In genomic region chr10:98781888-98782351, GRCm38 (mm10) we compare ENCODE assay signal across 10 mouse cellular contexts.
DNase-seq lines count a peak whose midpoint lies in the region; ATAC-seq and TF ChIP-seq lines count a peak whose summit lies in the region.
"Had no signal": no experiment of that assay in that cellular context is flagged by ENCODE, and none has a peak within 500 bp of the region (broad histone marks: within the 10 kb centered on the region; RNA-seq: fewer than 3 reads in every experiment).

No protein-coding gene starts in this region.

- H3K4me3 ChIP-seq in thymus, adult 2 months (ENCODE audit: control insufficient read depth, insufficient read depth, low read length), result no peak overlapping the region
- no peak overlapping the region for H3K4me3 ChIP-seq in limb, embryonic 13.5 days
- H3K4me3 ChIP-seq: erythroblast, embryonic 14.5 days; hindbrain, embryonic 13.5 days had no signal

- peaks cover 2% of the 10 kb centered on the region for H3K4me1 ChIP-seq in thymus, adult 2 months (replicated peaks; ENCODE audit: control insufficient read depth, insufficient read depth, low read length)
- H3K4me1 ChIP-seq in limb, embryonic 13.5 days, result no peaks in the 10 kb centered on the region
- H3K4me1 ChIP-seq: hindbrain, embryonic 13.5 days had no signal

- 3% methylated on average over 3 of the region's 3 CpGs for WGBS in thymus, adult 2 months
- WGBS in limb, embryonic 13.5 days, result 24% methylated on average over 3 of the region's 3 CpGs

- no peak for TF ChIP-seq POLR2A in thymus, adult 2 months (IDR thresholded peaks at IDR 0.05; ENCODE audit: control insufficient read depth, extremely low read depth, insufficient read depth, low read length, poor library complexity)

- H3K27ac ChIP-seq in thymus, adult 2 months (ENCODE audit: control insufficient read depth, insufficient read depth, low read length), result no peak overlapping the region
- H3K27ac ChIP-seq in limb, embryonic 13.5 days, result no peak overlapping the region
- H3K27ac ChIP-seq: hindbrain, embryonic 13.5 days had no signal

- no peaks in the 10 kb centered on the region for H3K27me3 ChIP-seq in thymus, adult 2 months (ENCODE audit: control insufficient read depth, insufficient read depth, low read length)
- H3K27me3 ChIP-seq in limb, embryonic 13.5 days, result no peaks in the 10 kb centered on the region
- H3K27me3 ChIP-seq: hindbrain, embryonic 13.5 days had no signal

- no peaks in the 10 kb centered on the region for H3K9me3 ChIP-seq in limb, embryonic 13.5 days
- H3K9me3 ChIP-seq: hindbrain, embryonic 13.5 days had no signal

- intact Hi-C loops in gastrocnemius, postnatal 36 days (cut with DNase I), result no loop called here

- peak; percentile 47 for ATAC-seq in frontal cortex, adult (ENCODE audit: low TSS enrichment)
- ATAC-seq in limb, embryonic 13.5 days (ENCODE audit: low FRiP score, low read depth), result peak; percentile 54; the same call in 1 of the 2 replicates

- no peak for TF ChIP-seq CTCF in thymus, adult 2 months (IDR thresholded peaks at IDR 0.05; ENCODE audit: borderline replicate concordance, control insufficient read depth, extremely low read depth, insufficient read depth, low read length, poor library complexity)

- no peak overlapping the region for H3K9ac ChIP-seq in limb, embryonic 13.5 days
- H3K9ac ChIP-seq: hindbrain, embryonic 13.5 days had no signal

- no peaks in the 10 kb centered on the region for H3K36me3 ChIP-seq in thymus, adult 2 months (ENCODE audit: control insufficient read depth, insufficient read depth, low read length)
- H3K36me3 ChIP-seq in limb, embryonic 13.5 days, result no peaks in the 10 kb centered on the region
- H3K36me3 ChIP-seq: hindbrain, embryonic 13.5 days had no signal

- H3K4me2 ChIP-seq in limb, embryonic 13.5 days (replicated peaks), result no peak overlapping the region
- H3K4me2 ChIP-seq: hindbrain, embryonic 13.5 days had no signal

- DNase-seq in frontal cortex, postnatal 14 days (ENCODE audit: low spot score in 2 of 2), result no peak
- peak; percentile 14 for DNase-seq in thymus, adult 2 months
- DNase-seq in thymus, adult 18-20 months, result no peak
- no peak for DNase-seq in cerebellum, postnatal 4 days (ENCODE audit: low spot score in 2 of 2)
- no peak for DNase-seq in gastrocnemius, postnatal 36 days
- no peak for DNase-seq in ovary, adult 18-20 months (ENCODE audit: low spot score)
